Mouse (Mus musculus) limb, embryonic 10.5 days (tissue): ENCODE measurements around the gene Hif1an. TPM values are rescaled to one million over a fixed set of nuclear protein-coding genes. Genes with fewer than 3 reads are reported as not detected.

Experiments
- DNase-seq: peaks from one replicate; pipeline ENCODE4 v3.0.0-alpha.2; 2017; ENCODE audit warnings: low spot score
- H3K27ac ChIP-seq: fragments of 300-500 bp; sonication (generic); 2 replicates; pipeline ENCODE4 v1.5.1; 2016; ENCODE audit warnings: mild to moderate bottlenecking
- H3K27me3 ChIP-seq: fragments of 300-500 bp; sonication (generic); 2 replicates; pipeline ENCODE4 v1.6.1; 2016; ENCODE audit warnings: low read depth, mild to moderate bottlenecking; ENCODE audit not compliant: poor library complexity, severe bottlenecking
- H3K36me3 ChIP-seq: fragments of 300-500 bp; sonication (generic); 2 replicates; pipeline ENCODE4 v1.6.1; 2016; ENCODE audit warnings: mild to moderate bottlenecking, moderate library complexity
- H3K4me1 ChIP-seq: fragments of 300-500 bp; sonication (generic); 2 replicates; pipeline ENCODE4 v1.6.1; 2016
- H3K4me3 ChIP-seq: fragments of 300-500 bp; sonication (generic); 2 replicates; pipeline ENCODE4 v1.5.1; 2016; ENCODE audit warnings: mild to moderate bottlenecking, moderate library complexity
- H3K9me3 ChIP-seq: fragments of 300-500 bp; sonication (generic); replicated peaks from 2 replicates; pipeline ENCODE4 v1.6.1; 2016; ENCODE audit warnings: mild to moderate bottlenecking
- WGBS: fragments of 180-500 bp; shearing (Covaris S2); methylation state at CpG from one replicate; pipeline ENCODE4 v1.1.7; 2016; 5-methylcytosine and 5-hydroxymethylcytosine counted together
- polyA plus RNA-seq: library from polyadenylated mRNA; unstranded; fragments of >200 nt; fragmentation: Nextera tagmentation; extraction: Ambion mirVana; gene quantifications from 2 replicates; pipeline ENCODE4 v1.2.1, GENCODE M21; 2016

Hif1an gene
- polyA plus RNA-seq, 1 experiment from 2014 or later: 54.6 TPM

DNA sequence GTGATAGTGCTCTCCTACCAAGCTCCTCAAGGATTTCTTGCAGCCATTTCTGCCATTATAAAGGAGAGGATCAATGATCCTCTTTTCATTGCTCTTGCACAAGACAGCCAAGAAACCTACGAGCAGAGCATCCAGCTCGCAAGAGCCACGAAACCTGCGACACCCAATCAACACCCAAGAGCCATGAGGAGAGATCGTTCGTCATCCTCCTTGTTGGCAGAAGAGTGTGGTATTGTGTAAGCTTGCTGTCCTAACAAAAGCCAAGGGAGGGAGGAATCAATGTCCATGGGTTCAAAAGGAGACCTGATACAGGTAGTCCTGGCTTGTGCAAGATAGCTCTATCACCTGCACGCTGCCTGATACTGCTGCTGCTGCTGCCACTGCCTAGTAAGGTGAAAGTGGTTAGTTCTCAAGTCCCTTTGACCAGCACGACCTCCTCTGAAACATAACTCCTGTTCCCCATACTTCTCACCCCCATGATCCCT, 19.9 kb upstream of the Hif1an start:
- DNase-seq: no peak

DNA sequence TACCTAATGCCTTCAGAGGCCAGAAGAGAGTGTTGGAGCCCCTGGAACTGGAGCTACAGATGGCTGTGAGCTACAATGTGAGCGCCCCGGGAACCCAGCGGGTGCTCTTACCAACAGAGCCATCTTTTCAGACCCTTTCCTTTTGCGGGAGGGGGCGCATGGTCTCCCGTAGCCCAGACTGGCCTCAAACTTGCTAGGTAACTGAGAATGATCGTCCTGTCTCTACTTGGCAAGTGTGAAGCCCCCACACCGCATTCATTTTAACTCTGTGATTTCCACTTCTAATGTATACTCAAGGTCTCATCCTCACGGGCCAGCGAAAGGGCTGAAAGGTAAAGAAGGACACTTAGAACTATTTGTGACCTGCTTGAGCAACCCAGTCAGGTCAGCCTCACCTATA, 18.3 kb upstream of the Hif1an start:
- Histone ChIP-seq H3K4me3 (peak overlapping the region; percentile 61; the same call in 1 of the 2 replicates), H3K27me3 (0 out of 2 replicates have a peak, but pooled peaks cover 7% of the 10 kb centered on the region), H3K36me3 (peaks cover 17% of the 10 kb centered on the region), H3K4me1 (peaks cover 7% of the 10 kb centered on the region), H3K9me3 (peaks cover 2% of the 10 kb centered on the region; the same call in 1 of the 2 replicates), H3K27ac (no peak overlapping the region)
- 65% methylated on average over 10 of the region's 10 CpGs for WGBS
- no peak for DNase-seq

More for the DNA sequence above, 19.9 kb upstream of the Hif1an start:
- H3K9me3 ChIP-seq: peaks cover 2% of the 10 kb centered on the region; the same call in 1 of the 2 replicates
- H3K27me3 ChIP-seq: 0 out of 2 replicates have a peak, but pooled peaks cover 7% of the 10 kb centered on the region
- 88% methylated on average over 8 of the region's 8 CpGs for WGBS
- H3K27ac ChIP-seq: no peak overlapping the region
- H3K4me1 ChIP-seq: peaks cover 7% of the 10 kb centered on the region
- H3K4me3 ChIP-seq: no peak overlapping the region
- H3K36me3 ChIP-seq: peaks cover under 1% of the 10 kb centered on the region; the same call in 1 of the 2 replicates

- WGBS: 3% methylated on average over 13 of the region's 13 CpGs
Observed at GRCm38 (mm10) chr19:44544775-44545174, 17.9 kb upstream of the Hif1an start.

DNA sequence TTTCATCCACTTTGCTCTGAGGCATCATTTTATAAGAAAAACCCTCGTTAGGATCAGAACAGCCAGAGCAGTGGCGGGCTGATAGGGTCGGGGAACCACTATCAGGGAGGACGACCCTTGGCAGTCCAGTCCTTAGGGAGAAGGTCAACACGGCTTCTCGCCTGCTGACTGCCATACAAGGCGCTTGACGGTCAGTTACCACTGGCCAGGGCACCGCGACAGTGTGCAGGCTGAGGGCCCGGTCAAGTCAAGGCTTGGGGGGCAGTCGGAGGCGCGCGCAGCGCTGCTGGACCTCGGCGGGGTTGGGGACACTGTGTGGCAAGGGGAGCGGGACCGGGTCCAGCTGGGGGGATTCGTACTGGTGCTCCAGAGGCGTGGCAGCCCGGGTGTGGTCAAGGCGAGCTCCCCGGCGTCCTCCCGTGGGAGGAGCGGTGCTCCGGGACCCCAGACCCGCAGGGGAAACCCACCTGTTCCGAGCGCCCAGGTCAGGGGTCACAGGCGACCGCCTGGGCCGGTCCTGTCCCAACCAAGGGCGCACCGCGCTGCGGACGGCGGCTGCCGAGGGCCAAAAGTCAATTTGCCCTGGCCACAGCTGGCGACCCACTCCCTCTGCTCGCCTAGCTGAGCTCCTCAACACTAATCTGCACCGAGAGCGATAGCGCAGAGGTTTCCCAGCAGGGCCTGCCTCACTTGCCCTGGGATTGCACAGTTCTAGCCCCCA, 17.2 kb upstream of the Hif1an start, which contains the start of gene Sec31b:
Gene Sec31b, minus strand, starts transcription at position 544 of the 721 bp plus-strand sequence.
- WGBS: under 1% methylated on average over 47 of the region's 47 CpGs

More at GRCm38 (mm10) chr19:44544775-44545174, 17.9 kb upstream of the Hif1an start:
- peak; percentile 78 for DNase-seq
- H3K36me3 ChIP-seq: peaks cover 21% of the 10 kb centered on the region
- 0 out of 2 replicates have a peak, but pooled peaks cover 7% of the 10 kb centered on the region for H3K27me3 ChIP-seq
- H3K27ac ChIP-seq: no peak overlapping the region
- peak overlapping the region; percentile 61 for H3K4me3 ChIP-seq
- peaks cover 7% of the 10 kb centered on the region for H3K4me1 ChIP-seq
- peaks cover 2% of the 10 kb centered on the region; the same call in 1 of the 2 replicates for H3K9me3 ChIP-seq

GRCm38 (mm10) chr19:44552731-44553130, 9.9 kb upstream of the Hif1an start, which contains the start of gene Gm20538:
Gm20538 (minus strand) TSS chr19:44552831.
- Histone ChIP-seq H3K27me3 (no peaks in the 10 kb centered on the region), H3K9me3 (no peaks in the 10 kb centered on the region), H3K27ac (no peak within 1 kb of the TSS), H3K4me1 (peaks cover 15% of the 10 kb centered on the region), H3K36me3 (peaks cover 60% of the 10 kb centered on the region), H3K4me3 (0 out of 2 replicates have a peak within 1 kb of the TSS, but pooled peaks have one; percentile 77)
- WGBS: 94% methylated on average over 4 of the region's 4 CpGs
- no peak for DNase-seq

More for the DNA sequence above, 17.2 kb upstream of the Hif1an start, which contains the start of gene Sec31b:
- Histone ChIP-seq H3K9me3 (peaks cover 2% of the 10 kb centered on the region; the same call in 1 of the 2 replicates), H3K4me3 (peak within 1 kb of the TSS; percentile 61), H3K27ac (peak within 1 kb of the TSS; percentile 73), H3K36me3 (peaks cover 28% of the 10 kb centered on the region), H3K27me3 (0 out of 2 replicates have a peak, but pooled peaks cover 7% of the 10 kb centered on the region), H3K4me1 (peaks cover 7% of the 10 kb centered on the region)
- DNase-seq: peak; percentile 79

DNA sequence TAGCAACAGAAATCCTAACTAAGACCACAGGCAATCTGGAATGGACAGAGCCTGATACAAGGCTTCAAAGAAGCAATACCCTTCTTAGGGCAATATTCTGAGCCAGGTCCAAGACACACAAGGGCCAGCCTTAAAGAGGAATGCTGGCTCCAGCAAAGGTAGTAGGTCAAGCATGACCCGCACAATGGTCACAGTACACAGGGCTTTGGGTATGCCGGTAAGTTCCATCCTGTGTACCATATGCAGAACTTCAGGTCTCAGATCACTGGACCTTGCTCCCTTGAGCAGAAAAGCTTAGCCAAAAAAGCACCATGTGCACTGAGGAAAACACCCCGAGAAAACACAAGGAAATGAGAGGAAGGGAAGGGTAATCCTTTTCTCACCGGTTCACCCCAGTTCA, 9.4 kb upstream of the Hif1an start:
- Histone ChIP-seq H3K4me3 (no peak overlapping the region), H3K27me3 (no peaks in the 10 kb centered on the region), H3K27ac (no peak overlapping the region), H3K9me3 (no peaks in the 10 kb centered on the region), H3K4me1 (peaks cover 15% of the 10 kb centered on the region), H3K36me3 (peaks cover 55% of the 10 kb centered on the region)
- DNase-seq: no peak
- 96% methylated on average over 4 of the region's 4 CpGs for WGBS

DNA sequence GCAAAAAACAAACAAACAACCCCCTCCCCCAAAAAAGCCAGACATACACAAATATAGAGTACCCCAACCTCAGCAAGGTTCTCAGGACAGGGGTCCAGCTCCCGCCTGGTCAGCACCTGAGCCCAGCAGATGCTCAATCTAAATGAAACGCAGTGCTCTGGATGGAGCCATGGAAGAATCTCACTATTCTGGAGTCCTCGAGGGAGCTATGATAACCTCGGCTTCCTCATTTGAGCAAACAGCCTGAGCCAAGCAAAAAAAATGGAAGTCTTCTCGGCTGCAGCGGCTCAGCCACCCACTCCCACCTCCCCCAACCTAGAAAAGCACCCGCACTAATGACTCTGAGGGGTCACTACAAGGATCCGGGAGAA, 8.2 kb upstream of the Hif1an start:
- WGBS: 10% methylated on average over 8 of the region's 8 CpGs
- peaks cover 15% of the 10 kb centered on the region for H3K4me1 ChIP-seq
- H3K36me3 ChIP-seq: peaks cover 43% of the 10 kb centered on the region
- H3K4me3 ChIP-seq: peak overlapping the region; percentile 77
- H3K27ac ChIP-seq: peak overlapping the region; percentile 94
- H3K9me3 ChIP-seq: no peaks in the 10 kb centered on the region
- DNase-seq: no peak
- H3K27me3 ChIP-seq: peaks cover 5% of the 10 kb centered on the region; the same call in 1 of the 2 replicates

DNA sequence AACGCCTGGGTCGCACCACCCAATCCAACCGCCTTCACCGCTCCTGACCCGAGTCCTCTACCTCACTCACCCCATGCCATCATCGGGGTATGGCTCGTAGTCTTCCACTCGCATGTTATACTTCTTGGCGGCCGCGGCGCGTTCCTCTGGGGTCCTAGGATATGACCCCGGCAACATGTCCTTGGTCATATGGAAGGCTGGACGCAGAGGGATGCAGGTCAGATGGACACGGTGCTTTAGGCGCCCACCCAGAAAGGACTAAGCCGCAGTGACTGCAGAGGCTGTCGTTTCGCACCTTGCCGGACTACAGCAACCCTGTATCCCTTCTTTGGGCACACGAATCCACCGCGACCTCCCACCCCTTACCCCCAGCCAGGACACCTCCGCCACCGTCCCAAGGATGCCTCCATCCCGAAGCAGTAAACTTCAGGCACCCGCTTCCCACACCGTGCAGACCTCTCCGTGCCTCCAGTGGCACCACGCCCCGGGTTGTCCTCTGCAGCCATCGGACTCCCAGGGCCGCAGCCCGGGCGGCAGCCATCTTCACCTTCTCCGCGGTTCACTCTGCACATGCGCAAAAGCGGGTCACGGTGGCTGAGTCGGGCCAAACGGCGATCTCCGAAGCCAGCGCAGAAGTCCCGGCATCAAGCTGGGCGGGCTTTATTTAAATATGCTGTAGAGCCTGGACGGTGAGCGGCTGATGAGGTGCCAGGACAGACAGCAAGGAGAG, 7.6 kb upstream of the Hif1an start, which contains the start of gene Ndufb8:
Gene Ndufb8, minus strand, starts transcription at position 580 of the 730 bp plus-strand sequence.
- H3K27ac ChIP-seq: peak within 1 kb of the TSS; percentile 94
- WGBS: under 1% methylated on average over 50 of the region's 50 CpGs
- peaks cover 7% of the 10 kb centered on the region; the same call in 1 of the 2 replicates for H3K27me3 ChIP-seq
- DNase-seq: peak; percentile 99
- H3K36me3 ChIP-seq: peaks cover 37% of the 10 kb centered on the region
- H3K9me3 ChIP-seq: no peaks in the 10 kb centered on the region
- H3K4me1 ChIP-seq: peaks cover 15% of the 10 kb centered on the region
- peak within 1 kb of the TSS; percentile 77 for H3K4me3 ChIP-seq

- Histone ChIP-seq H3K27ac (no peak overlapping the region), H3K9me3 (no peaks in the 10 kb centered on the region), H3K4me3 (peak overlapping the region; percentile 72), H3K4me1 (peaks cover 27% of the 10 kb centered on the region), H3K36me3 (peaks cover 48% of the 10 kb centered on the region), H3K27me3 (peaks cover 3% of the 10 kb centered on the region; the same call in 1 of the 2 replicates)
- DNase-seq: no peak
- 93% methylated on average over 14 of the region's 14 CpGs for WGBS
Observed at GRCm38 (mm10) chr19:44564006-44564405, 1.4 kb downstream of the Hif1an start.

GRCm38 (mm10) chr19:44567763-44568162, 5.1 kb downstream of the Hif1an start:
- Histone ChIP-seq H3K36me3 (peaks cover 86% of the 10 kb centered on the region), H3K9me3 (no peaks in the 10 kb centered on the region), H3K27me3 (no peaks in the 10 kb centered on the region), H3K4me1 (peaks cover 27% of the 10 kb centered on the region), H3K27ac (no peak overlapping the region), H3K4me3 (no peak overlapping the region)
- DNase-seq: no peak
- 94% methylated on average over 3 of the region's 3 CpGs for WGBS

GRCm38 (mm10) chr19:44576275-44576674, 13.6 kb downstream of the Hif1an start:
- H3K27me3 ChIP-seq: no peaks in the 10 kb centered on the region
- no peak overlapping the region for H3K27ac ChIP-seq
- H3K4me3 ChIP-seq: no peak overlapping the region
- H3K9me3 ChIP-seq: no peaks in the 10 kb centered on the region
- H3K36me3 ChIP-seq: peaks cover 56% of the 10 kb centered on the region
- WGBS: 75% methylated on average over 7 of the region's 7 CpGs
- no peak for DNase-seq
- no peaks in the 10 kb centered on the region for H3K4me1 ChIP-seq

- Histone ChIP-seq H3K36me3 (peaks cover 38% of the 10 kb centered on the region), H3K4me3 (no peak overlapping the region), H3K27me3 (no peaks in the 10 kb centered on the region), H3K9me3 (no peaks in the 10 kb centered on the region), H3K4me1 (0 out of 2 replicates have a peak, but pooled peaks cover 3% of the 10 kb centered on the region), H3K27ac (no peak overlapping the region)
- 74% methylated on average over 1 of the region's 1 CpGs for WGBS
- DNase-seq: no peak
Observed at GRCm38 (mm10) chr19:44578038-44578437, 15.4 kb downstream of the Hif1an start.
